Mouse (Mus musculus): ENCODE data around the gene Tesk1.

The Tesk1 gene

GRCm38 (mm10) chr4:43441639-43442038 lies at the start of gene Tesk1:
Gene Tesk1 (plus strand): TSS chr4:43441939.
- no peak for DNase-seq

GRCm38 (mm10) chr4:43394345-43394891 lies 47.3 kb upstream of the Tesk1 start:
- peak; percentile 86 for DNase-seq

- no peak for DNase-seq
Observed at GRCm38 (mm10) chr4:43395147-43395546, 46.6 kb upstream of the Tesk1 start.

GRCm38 (mm10) chr4:43395836-43396235 lies 45.9 kb upstream of the Tesk1 start:
- no peak for DNase-seq

- no peak for DNase-seq
Observed at GRCm38 (mm10) chr4:43396381-43396780, 45.4 kb upstream of the Tesk1 start.

GRCm38 (mm10) chr4:43398014-43398413 lies 43.7 kb upstream of the Tesk1 start:
- no peak for DNase-seq

- DNase-seq, result peak; percentile 71
Observed at GRCm38 (mm10) chr4:43398829-43399331, 42.9 kb upstream of the Tesk1 start.

- DNase-seq, result peak; percentile 23
Observed at GRCm38 (mm10) chr4:43399391-43400131, 42.2 kb upstream of the Tesk1 start.

- DNase-seq, result peak; percentile 69
Observed at GRCm38 (mm10) chr4:43400976-43401375, 40.8 kb upstream of the Tesk1 start.

- no peak for DNase-seq
Observed at GRCm38 (mm10) chr4:43401486-43401885, 40.3 kb upstream of the Tesk1 start.

GRCm38 (mm10) chr4:43402212-43402611 lies 39.5 kb upstream of the Tesk1 start:
- DNase-seq, result peak; percentile 30

- DNase-seq, result no peak
Observed at GRCm38 (mm10) chr4:43404697-43405096, 37.0 kb upstream of the Tesk1 start.

- DNase-seq, result peak; percentile 92
Observed at GRCm38 (mm10) chr4:43406162-43406971, 35.4 kb upstream of the Tesk1 start.

- no peak for DNase-seq
Observed at GRCm38 (mm10) chr4:43407071-43407920, 34.4 kb upstream of the Tesk1 start.

GRCm38 (mm10) chr4:43414761-43415160 lies 27.0 kb upstream of the Tesk1 start:
- peak; percentile 8 for DNase-seq

- DNase-seq, result peak; percentile 20
Observed at GRCm38 (mm10) chr4:43415221-43416070, 26.3 kb upstream of the Tesk1 start.

- DNase-seq, result peak; percentile 11
Observed at GRCm38 (mm10) chr4:43416071-43416490, 25.7 kb upstream of the Tesk1 start.

- DNase-seq, result peak; percentile 30
Observed at GRCm38 (mm10) chr4:43417269-43418062, 24.3 kb upstream of the Tesk1 start.

GRCm38 (mm10) chr4:43418450-43418849 lies 23.3 kb upstream of the Tesk1 start:
- DNase-seq, result no peak

- DNase-seq, result peak; percentile 78
Observed at GRCm38 (mm10) chr4:43418973-43419656, 22.6 kb upstream of the Tesk1 start.

All from kidney, postnatal 10 days (tissue).